Mouse (Mus musculus): ENCODE results near the gene Mrps23.
A peak's percentile ranks its signal among the peaks of the same experiment; 100 is the strongest.

DNA sequence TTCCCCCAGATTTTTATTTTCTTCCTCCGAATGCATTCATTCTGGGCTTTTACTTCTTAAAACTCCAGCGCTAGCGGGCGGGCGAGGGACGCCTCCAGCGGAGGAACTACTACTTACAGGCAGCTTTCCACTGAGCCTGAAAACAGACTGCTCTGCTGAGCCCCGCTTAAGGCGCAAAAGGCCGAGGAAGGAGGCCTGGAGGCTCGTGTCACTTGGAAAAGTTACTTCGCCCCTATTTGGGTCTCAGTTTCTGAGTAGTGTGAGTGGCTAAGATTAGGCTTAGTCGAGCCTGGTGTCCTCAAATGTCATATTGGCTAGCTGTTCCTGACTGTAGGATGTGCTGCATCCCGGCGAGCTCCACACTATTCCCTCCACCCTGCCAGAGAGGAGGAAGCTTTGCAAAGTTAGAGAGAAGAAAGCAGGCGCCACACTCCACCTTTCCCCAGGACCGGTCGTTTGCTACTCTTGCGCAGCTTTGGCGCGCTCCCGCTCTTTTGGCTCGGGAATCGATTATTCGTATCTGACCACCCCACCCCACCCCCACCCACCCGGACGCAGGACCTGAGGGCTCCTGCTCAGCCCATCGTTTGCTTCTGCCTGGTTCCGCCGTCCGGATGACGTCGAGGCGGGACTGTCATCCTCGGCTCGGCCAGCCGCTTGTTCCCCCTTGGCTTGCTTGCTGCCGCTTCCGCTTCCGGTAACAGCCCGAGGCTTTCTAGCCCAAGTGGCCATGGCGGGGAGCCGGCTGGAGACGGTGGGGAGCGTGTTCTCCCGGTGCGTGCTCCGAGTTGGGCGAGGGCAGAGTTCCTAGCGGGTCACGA is at the start of gene Mrps23:
- TF ChIP-seq CTCF (IDR thresholded peaks at IDR 0.05; ENCODE audit: low read depth): peak; percentile 53
- TF ChIP-seq EP300 (IDR thresholded peaks at IDR 0.05; ENCODE audit: low read depth): no peak
